Mouse (Mus musculus): ENCODE measurements at regions not wholly inside any gene's neighbourhood (a gene's known extent, or its start where the extent isn't known, plus 50 kb on each side); places are given as distances from the start of the nearest gene placed in this dataset.

DNA sequence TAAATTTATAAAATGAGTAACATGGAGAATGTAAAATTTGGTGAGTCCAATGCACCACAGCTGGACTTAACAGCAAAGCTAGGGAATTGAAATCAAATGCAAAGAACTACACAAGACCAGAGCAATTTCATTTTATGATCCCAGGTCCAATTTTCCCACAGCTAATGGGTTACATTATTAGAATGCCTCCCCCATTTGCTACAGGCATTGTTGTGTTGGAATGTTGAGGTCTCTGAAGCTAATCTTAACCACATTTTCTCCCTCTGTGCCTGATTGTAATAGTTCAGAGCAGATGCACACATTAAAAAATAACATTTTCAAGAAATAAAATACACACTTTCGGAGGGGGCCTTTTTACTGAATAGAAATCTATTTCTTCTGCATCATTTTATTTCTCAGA is 254.3 kb downstream of the Rfpl4b start:
- TF ChIP-seq CTCF (IDR thresholded peaks at IDR 0.05; ENCODE audit: low read depth, low read length) (no peak), POLR2A (IDR thresholded peaks at IDR 0.05; ENCODE audit: extremely low read depth, insufficient read depth, low read length) (no peak)

Measured in liver, adult 2 months (tissue).